Mouse (Mus musculus) T-helper 1 cell (primary cell): ENCODE measurements around the gene Btrc.

Experiments used
- in situ Hi-C: fragments of 300-600 bp; cut with MboI, MseI; formaldehyde crosslinking; loops from one replicate; pipeline ENCODE4 v1.15.1; 2025; ENCODE audit warnings: high pct_unique_total_duplicates

The Btrc gene

GRCm38 (mm10) chr19:45573033-45573432 is 209.5 kb downstream of the Btrc start:
- in situ Hi-C loops: loop anchor here (5.0 kb wide), 1 partner anchor 174 kb away; the partner anchor contains the start of gene Npm3

GRCm38 (mm10) chr19:45573861-45574267 is 210.3 kb downstream of the Btrc start:
- in situ Hi-C loops: loop anchor here (5.0 kb wide), 1 partner anchor 173 kb away; the partner anchor contains the start of gene Npm3

- in situ Hi-C loops: loop anchor here (5.0 kb wide), 1 partner anchor 173 kb away; the partner anchor contains the start of gene Npm3
Observed at GRCm38 (mm10) chr19:45574339-45574898, 210.9 kb downstream of the Btrc start.

- in situ Hi-C loops: loop anchor here (5.0 kb wide), 1 partner anchor 172 kb away; the partner anchor contains the start of gene Npm3
Observed at GRCm38 (mm10) chr19:45574941-45575631, 211.6 kb downstream of the Btrc start.

- in situ Hi-C loops: no loop called here
Observed at GRCm38 (mm10) chr19:45575632-45576001, 212.1 kb downstream of the Btrc start.

- in situ Hi-C loops: no loop called here
Observed at GRCm38 (mm10) chr19:45577141-45577750, 213.7 kb downstream of the Btrc start.

- in situ Hi-C loops: no loop called here
Observed at GRCm38 (mm10) chr19:45578976-45579375, 215.4 kb downstream of the Btrc start.

GRCm38 (mm10) chr19:45579416-45579815 is 215.9 kb downstream of the Btrc start:
- in situ Hi-C loops: no loop called here
